Mouse (Mus musculus): ENCODE data around the gene Rgma.

The Rgma gene

GRCm38 (mm10) chr7:73400051-73400916 lies 25.0 kb downstream of the Rgma start:
- no peak for DNase-seq (ENCODE audit: low spot score)

GRCm38 (mm10) chr7:73402106-73402505 lies 26.8 kb downstream of the Rgma start:
- no peak for DNase-seq (ENCODE audit: low spot score)

- no peak for DNase-seq (ENCODE audit: low spot score)
Measured at GRCm38 (mm10) chr7:73402671-73403070, 27.4 kb downstream of the Rgma start.

GRCm38 (mm10) chr7:73403538-73403937 lies 28.2 kb downstream of the Rgma start:
- peak; percentile 45 for DNase-seq (ENCODE audit: low spot score)

GRCm38 (mm10) chr7:73405550-73405949 lies 30.2 kb downstream of the Rgma start:
- no peak for DNase-seq (ENCODE audit: low spot score)

- DNase-seq (ENCODE audit: low spot score), result no peak
Measured at GRCm38 (mm10) chr7:73411523-73411922, 36.2 kb downstream of the Rgma start.

- no peak for DNase-seq (ENCODE audit: low spot score)
Measured at GRCm38 (mm10) chr7:73411986-73412385, 36.7 kb downstream of the Rgma start.

- no peak for DNase-seq (ENCODE audit: low spot score)
Measured at GRCm38 (mm10) chr7:73412419-73412818, 37.1 kb downstream of the Rgma start.

GRCm38 (mm10) chr7:73414192-73414591 lies 38.9 kb downstream of the Rgma start:
- DNase-seq (ENCODE audit: low spot score), result no peak

- DNase-seq (ENCODE audit: low spot score), result no peak
Measured at GRCm38 (mm10) chr7:73419375-73419774, 44.1 kb downstream of the Rgma start.

GRCm38 (mm10) chr7:73420827-73421226 lies 45.5 kb downstream of the Rgma start:
- DNase-seq (ENCODE audit: low spot score), result no peak

GRCm38 (mm10) chr7:73421278-73422015 lies 46.1 kb downstream of the Rgma start:
- no peak for DNase-seq (ENCODE audit: low spot score)

GRCm38 (mm10) chr7:73422223-73423113 lies 47.2 kb downstream of the Rgma start:
- DNase-seq (ENCODE audit: low spot score), result peak; percentile 86

GRCm38 (mm10) chr7:73423236-73423635 lies 47.9 kb downstream of the Rgma start:
- no peak for DNase-seq (ENCODE audit: low spot score)

GRCm38 (mm10) chr7:73424243-73424642 lies 48.9 kb downstream of the Rgma start:
- DNase-seq (ENCODE audit: low spot score), result no peak

- DNase-seq (ENCODE audit: low spot score), result no peak
Measured at GRCm38 (mm10) chr7:73424705-73425104, 49.4 kb downstream of the Rgma start.

GRCm38 (mm10) chr7:73425451-73425850 lies 50.1 kb downstream of the Rgma start:
- no peak for DNase-seq (ENCODE audit: low spot score)

- DNase-seq (ENCODE audit: low spot score), result no peak
Measured at GRCm38 (mm10) chr7:73426235-73426634, 50.9 kb downstream of the Rgma start.

GRCm38 (mm10) chr7:73426752-73427386 lies 51.6 kb downstream of the Rgma start:
- DNase-seq (ENCODE audit: low spot score), result no peak

GRCm38 (mm10) chr7:73427794-73428193 lies 52.5 kb downstream of the Rgma start:
- no peak for DNase-seq (ENCODE audit: low spot score)

- DNase-seq (ENCODE audit: low spot score), result no peak
Measured at GRCm38 (mm10) chr7:73428525-73428924, 53.2 kb downstream of the Rgma start.

Data from testis, postnatal 10 days (tissue).